Mouse (Mus musculus) adrenal gland, adult (tissue): Measurements from ENCODE around the gene Sult1a1.

Source experiments
- DNase-seq, 2 experiments: peaks; one replicate each; pipeline ENCODE4 v3.0.0; 2022 to 2023; ENCODE audit warnings: low spot score in 1 of 2; ENCODE audit not compliant: inconsistent age in 2 of 2

Sult1a1 gene

DNA sequence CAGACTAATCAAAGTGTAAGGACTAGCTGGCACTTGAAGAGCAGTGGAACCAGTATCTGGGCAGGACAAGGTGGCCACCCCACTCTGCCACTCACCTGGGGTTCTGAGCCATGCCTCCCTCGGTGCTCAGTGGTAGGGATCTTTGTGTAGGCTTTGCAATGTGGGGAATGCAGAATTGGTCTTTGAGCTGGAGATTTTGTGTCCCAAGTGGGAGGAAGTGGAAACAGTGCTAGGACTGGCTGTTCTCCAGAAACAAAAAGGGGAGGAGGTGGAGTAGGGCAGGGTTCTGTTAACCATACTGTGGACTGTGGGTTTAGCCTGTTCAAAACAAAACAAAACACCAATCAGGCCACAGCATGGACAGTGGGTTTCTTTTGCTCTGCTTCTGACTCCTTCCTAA, at the start of gene Sult1a1:
Sult1a1 (minus strand) TSS at position 226 of the 400 bp plus-strand sequence.
- peak; percentile 63 to 79 for DNase-seq

- no peak for DNase-seq
Observed at GRCm38 (mm10) chr7:126725667-126726066, 49.4 kb upstream of the Sult1a1 start.

DNA sequence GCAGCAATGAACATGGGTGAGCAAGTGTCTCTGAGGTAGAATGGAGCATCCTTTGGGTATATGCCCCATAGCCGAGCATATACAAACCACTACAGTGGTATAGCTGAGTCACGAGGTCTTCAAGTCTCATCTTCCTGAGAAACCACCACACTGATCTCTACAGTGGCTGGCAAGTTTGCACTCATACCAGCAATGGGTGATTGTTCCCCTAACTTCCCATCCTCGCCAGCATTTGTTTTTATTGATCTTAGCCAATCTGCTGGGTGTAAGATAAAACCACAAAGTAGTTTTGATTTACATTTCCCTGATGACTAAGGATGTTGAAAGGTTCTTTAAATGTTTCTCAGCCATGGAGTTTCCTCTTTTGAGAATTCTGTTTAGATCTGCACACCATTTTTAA, 48.8 kb upstream of the Sult1a1 start:
- no peak for DNase-seq

DNA sequence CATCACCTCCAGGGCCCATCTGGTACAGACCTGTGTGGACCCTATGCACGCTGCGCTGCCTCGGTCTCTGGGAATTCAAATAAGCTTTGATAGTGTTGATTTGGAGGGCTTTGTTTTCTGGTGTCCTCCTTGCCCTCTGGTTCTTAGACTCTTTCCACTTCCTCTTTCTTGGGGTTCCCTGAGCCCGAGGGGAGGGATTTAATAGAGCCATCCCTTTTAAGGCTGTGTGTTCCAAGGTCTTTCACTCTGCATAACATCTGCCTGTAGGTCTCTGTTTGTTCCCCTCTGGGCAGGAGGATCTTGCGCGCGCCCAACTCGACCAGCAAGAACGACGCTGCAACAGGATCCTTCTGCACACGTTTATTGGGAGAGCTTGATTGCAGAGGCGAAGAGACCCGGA, 45.4 kb upstream of the Sult1a1 start:
- no peak for DNase-seq

- DNase-seq: peak; percentile 33 to 69
Observed at GRCm38 (mm10) chr7:126718787-126719337, 42.6 kb upstream of the Sult1a1 start.

GRCm38 (mm10) chr7:126717566-126717965, 41.3 kb upstream of the Sult1a1 start:
- no peak for DNase-seq

DNA sequence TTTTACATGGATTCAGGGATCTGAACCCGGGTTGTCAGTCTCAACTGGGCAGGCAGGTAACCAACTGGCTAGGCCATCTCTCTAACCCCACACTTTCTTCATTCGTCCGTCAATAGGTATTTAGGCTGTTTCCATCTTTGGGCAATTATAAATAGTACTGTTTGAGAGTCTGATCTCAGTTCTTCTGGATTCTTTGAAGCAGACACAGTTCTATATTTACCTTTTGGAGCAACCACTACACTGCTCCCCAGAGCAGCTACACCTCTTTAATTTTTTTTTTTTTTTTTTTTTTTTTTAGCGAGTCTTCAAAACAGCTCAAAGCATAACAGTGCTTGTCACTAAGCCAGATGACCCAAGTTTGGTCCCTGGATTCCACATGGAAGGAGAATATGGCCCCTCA, 39.4 kb upstream of the Sult1a1 start:
- DNase-seq: no peak

DNA sequence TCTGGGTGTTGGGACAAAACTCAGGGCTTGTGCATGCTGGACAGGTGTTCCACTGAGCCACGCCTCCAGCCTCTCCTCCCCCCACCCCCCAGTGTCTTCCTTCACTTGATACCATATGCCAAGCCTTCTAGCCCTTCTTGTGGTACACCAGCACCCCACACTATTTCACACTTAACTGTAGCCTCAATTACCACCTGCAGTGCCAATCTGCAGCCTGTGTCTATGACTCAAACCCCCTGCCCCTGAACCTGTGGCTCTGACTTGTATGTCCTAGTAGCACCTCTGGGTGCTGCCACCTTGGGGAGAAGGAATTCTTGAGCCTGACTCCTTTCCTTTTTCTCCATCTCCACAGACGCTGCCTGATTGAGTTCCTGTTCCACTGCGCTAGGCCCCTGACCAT, 35.7 kb upstream of the Sult1a1 start:
- DNase-seq: no peak

DNA sequence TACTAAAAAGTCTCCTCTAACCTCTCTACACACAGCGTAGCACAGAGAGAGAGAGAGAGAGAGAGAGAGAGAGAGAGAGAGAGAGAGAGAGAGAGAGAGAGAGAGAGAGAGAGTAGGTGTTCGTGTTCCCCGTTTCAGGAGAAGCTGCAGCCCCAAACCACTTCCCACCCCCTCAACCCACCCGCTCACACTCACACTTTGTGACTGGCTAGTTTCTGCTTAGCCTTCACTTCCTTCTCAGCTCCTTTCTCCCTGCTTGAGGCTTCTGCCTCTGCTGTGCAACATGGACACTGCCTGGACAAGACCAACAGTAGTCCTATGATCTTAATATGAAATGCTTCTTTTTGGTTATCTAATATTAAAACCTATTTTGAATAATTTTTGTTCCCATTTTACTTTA, 34.0 kb upstream of the Sult1a1 start:
- no peak for DNase-seq

DNA sequence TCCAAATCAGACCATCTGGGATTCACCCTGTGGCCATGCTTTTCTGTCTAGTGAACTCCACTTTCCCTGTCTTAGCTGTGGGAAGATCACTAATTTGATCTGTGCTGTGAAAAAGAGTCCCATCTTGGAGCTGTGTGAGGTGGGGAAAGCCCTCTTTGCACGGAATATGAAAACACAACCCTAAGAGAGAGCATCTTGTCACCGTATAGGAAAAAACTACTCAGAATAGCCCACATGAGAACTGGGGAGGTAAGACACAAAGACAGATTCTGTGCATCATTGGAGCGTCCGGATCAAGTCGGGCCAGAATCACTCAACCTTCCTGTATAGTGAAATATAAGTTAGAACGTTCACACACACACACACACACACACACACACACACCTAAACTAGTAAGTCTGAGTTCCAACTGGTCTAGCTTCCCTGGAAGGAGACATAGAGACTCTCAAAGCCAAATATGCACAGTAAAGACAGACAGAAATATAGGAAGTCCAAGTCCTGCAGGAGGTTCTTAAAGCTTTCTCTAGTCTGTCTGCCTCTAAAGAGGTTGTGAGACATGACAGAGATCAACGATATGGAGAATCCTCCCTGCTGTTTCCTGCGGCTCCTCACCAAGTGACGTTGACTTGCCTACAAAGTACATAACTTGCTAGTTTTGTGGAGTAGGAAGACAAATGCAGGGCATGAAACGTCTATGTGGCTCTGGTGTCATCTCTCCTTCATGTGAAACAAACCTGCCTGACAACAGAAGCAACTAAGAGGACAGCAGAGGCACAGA, 32.1 kb upstream of the Sult1a1 start:
- no peak for DNase-seq

DNA sequence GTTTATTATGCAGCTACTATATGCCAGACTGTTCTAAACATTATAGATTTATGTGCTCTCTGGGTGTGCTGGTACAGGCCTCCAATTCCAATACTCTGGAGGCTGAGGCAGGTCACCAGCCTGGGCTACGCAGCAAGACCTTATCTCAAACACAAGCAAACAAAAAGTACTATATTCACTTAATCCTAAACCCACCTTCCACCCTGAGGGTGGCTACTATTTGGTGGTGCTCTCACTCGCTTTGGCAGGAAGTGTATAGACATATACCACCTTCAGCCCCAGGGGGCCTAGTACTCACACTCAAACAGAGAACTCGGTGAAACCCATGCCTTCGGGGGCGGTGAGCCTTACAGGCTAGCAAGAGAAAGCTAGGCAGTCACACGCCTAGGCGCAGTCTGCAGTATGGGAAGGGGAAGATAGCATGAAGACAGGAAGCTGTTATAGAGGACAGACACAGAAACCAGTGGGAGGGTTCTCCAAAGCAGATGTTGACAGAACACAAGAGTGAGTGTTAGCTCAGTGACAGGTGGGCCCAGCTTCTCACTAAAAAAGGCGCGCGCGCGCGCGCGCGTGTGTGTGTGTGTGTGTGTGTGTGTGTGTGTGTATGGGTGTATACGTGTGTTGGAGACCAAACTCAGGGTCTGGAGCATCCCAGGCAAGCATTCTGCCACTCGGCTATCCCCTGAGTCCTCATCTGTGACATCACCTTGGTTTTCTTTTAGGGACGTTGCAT, 31.4 kb upstream of the Sult1a1 start, which contains the start of gene Coro1a:
Coro1a (minus strand) TSS at position 346 of the 733 bp plus-strand sequence.
- no peak for DNase-seq

DNA sequence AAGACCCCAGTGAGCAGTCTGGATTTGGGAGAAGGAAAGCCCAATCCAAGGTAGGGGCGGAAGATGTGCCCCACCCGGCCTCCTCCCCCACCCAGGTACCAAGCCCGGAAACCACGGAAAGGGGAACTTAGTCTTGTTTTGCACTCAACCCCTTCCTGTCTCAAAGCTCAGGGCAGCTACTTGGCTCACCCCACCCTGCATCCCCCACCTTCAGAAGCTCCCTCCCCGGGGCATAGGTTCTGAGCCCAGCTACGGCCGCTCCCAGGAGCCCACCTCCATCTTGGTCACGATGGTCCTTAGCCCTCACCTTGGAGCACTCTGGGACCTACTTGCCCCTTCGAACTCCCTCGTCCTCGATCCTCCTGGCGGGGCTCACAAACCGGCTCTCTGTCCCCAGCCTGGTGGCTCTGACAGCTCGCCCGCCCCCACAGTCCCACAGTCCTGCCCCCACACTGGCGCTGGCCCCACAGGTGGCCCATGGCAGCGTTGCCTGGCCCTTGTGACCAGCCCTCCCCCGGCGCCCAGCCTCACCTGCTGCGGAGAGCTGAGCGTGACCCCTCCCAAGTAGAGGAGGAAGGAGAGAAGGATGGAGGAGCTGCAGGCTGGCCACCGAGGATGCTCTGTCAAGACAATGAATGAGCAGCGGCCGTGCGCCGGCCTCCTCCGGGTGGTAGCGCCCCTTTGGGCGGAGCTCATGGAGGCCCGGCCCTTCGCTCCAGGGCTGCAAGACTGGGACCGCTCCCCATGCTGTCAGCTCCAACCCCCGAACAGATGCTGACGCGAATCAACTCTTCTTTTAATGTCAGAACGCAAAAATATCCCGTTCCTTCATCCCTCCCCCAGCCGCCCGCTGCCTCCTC, 28.1 kb upstream of the Sult1a1 start:
- peak; percentile 70 to 85 for DNase-seq

GRCm38 (mm10) chr7:126703757-126704077, 27.5 kb upstream of the Sult1a1 start:
- DNase-seq: no peak

DNA sequence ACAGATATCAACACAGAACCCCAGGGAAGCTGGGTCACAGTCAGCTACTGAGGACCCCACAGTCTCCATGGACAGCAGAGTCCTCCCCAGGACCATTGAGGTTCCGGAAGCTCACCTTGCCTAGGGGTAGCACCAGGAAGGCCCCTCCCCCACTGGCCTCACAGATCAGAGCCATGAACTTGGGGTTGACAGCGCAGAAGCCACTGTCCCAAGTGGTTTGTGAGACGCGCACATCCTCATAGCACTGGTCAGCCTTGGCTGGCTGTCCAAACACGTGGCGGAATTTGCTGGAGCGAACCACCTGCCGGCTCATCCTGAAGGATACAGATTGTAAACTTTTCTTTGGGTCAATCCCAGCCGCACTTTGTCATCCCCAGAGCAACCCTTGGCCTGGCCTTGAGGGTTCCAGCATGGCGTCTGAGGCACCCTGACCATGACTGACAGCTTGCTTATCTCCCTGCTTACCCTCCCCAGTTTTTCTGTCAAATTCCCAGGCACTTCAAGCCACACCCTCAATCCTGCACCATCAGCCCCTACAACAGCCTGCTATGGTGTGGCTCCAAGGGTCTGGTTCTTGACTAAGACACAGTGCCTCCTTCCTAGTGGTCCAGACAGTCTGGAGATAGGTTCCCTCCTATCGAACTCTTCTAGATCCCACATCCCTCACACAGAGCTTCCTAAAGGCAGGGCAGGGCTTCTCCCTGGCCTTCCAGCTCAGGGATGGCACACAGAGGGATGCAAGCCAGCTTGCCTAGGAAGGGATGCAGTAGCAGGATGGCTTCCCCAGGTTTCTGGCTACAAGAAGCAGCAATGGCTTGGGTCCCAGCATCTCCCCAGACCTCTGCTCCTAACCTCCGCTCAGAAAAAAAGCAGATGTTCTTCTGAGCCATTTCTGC, 26.9 kb upstream of the Sult1a1 start:
- peak in 1 of 2 experiments; percentile 16 for DNase-seq

GRCm38 (mm10) chr7:126702358-126702757, 26.1 kb upstream of the Sult1a1 start:
- peak in 1 of 2 experiments; percentile 33 for DNase-seq

DNA sequence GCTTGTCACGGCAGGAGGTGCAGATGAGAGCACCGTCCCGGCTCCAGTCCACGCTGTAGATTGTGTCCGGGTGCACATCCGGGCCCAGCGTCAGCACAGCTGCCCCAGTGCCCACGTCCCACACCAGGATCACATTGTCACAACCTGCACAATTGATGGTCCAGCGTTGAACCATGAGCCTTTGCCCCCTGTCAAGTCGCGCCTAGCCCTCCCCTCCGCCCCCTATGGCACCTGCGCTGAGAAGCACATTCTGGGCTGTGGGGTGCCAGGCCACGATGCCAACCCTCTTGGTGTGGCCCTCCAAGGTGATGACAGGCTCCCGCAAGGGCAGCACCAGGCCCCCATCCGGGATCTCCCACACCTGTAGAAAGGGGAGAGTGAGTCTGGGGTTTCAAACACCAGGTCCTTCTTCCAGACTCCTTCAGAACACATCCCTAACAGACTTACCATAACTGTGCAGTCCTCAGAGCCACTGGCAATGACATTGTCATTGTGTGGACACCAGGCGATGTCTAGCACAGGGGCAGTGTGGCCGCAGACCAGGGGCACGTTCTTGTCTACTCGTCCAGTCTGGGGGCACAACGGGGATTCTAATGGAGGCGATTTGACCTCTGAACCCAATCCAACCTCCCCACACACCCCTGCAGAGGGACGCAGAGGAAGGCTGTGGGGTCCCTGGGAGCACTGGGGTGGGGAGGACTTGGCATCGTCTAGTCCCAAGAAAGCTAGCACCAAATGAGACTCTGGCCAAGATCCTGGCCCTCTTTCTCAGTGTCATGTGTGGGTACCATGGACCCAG, 25.5 kb upstream of the Sult1a1 start:
- DNase-seq: peak in 1 of 2 experiments; percentile 34

- DNase-seq: peak; percentile 85 to 95
Observed at GRCm38 (mm10) chr7:126701070-126701469, 24.8 kb upstream of the Sult1a1 start.

DNA sequence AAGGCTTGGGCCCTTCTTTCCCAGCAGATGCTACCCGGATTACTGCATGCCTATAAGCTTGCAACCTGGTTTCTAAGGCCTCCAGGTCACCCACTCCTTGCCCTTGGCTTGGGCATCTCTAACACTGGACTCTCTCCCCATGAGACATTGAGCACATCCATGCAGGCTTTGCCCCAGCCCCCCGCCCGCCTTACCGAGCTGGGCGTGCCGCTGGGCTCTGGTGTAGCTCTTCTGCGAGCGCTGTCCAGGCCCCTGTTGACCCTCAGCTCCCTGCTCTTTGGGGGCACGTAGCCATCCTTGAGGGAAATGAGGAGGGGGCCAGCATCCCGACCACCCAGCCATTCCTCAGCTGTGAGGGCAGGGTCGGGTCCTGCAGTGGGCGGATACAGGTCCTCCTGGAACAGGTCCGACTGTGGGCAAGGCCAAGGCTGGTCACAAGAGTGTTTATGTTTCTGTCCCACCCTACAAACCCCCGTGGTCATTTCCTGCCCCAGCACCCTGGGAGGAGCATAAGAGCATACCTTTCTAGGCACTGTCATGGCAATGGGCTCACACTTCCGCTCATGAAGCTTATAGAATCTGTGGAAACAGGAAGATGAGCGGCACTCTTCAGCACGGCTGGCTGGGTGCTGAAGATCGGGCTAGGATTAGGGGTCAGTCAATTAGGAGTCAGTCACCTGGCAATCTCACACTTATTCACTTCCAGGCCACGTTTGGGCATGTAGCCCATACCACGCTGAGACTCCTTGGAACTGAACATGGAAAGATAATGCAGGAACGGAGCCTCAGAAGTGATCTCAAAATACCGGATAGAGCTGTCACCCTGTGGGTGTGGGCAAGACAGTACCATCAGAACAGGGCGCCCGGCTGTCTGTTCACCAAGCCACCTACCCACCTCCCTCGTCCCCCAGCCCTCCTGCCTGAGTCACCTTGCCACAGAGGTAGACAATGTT, 24.1 kb upstream of the Sult1a1 start:
- peak in 1 of 2 experiments; percentile 34 for DNase-seq
